Mouse (Mus musculus) liver, adult 2 months (tissue): Measurements from ENCODE around the gene Kcng4. TPM values are rescaled to one million over a fixed set of nuclear protein-coding genes. Genes with fewer than 3 reads are reported as not detected.
A peak's percentile ranks its signal among the peaks of the same experiment; 100 is the strongest.

ENCODE experiments used
- DNase-seq: peaks from one replicate; pipeline ENCODE4 v3.0.0-alpha.2; 2011; ENCODE audit warnings: low read depth, low spot score; ENCODE audit errors: extremely low read depth
- H3K27ac ChIP-seq: fragments of 200-500 bp; replicated peaks from 2 replicates; pipeline ENCODE4 v1.5.1; 2012; ENCODE audit warnings: low read depth, mild to moderate bottlenecking, control low read depth, inconsistent platforms, low read length; ENCODE audit not compliant: insufficient read depth
- H3K27me3 ChIP-seq: fragments of 200-500 bp; 2 replicates; pipeline ENCODE4 v1.6.1; 2012; ENCODE audit warnings: mild to moderate bottlenecking, moderate library complexity, low read length, inconsistent platforms; ENCODE audit not compliant: control insufficient read depth, insufficient read depth
- H3K36me3 ChIP-seq: fragments of 200-500 bp; 2 replicates; pipeline ENCODE4 v1.6.1; 2012; ENCODE audit warnings: low read length, inconsistent platforms; ENCODE audit not compliant: control insufficient read depth, insufficient read depth
- H3K4me1 ChIP-seq: fragments of 200-500 bp; 2 replicates; pipeline ENCODE4 v1.6.1; 2011; ENCODE audit warnings: low read length; ENCODE audit not compliant: control insufficient read depth, insufficient read depth
- H3K4me3 ChIP-seq: fragments of 200-500 bp; 2 replicates; pipeline ENCODE4 v1.5.1; 2011; ENCODE audit warnings: low read depth, mild to moderate bottlenecking, control low read depth, low read length, moderate library complexity; ENCODE audit not compliant: insufficient read depth
- H3K79me2 ChIP-seq: fragments of 200-500 bp; 2 replicates; pipeline ENCODE4 v1.6.1; 2012; ENCODE audit warnings: inconsistent platforms, mild to moderate bottlenecking, low read length, moderate library complexity; ENCODE audit not compliant: control insufficient read depth, insufficient read depth
- H3K9ac ChIP-seq: fragments of 200-500 bp; 2 replicates; pipeline ENCODE4 v1.6.1; 2012; ENCODE audit warnings: low read depth, mild to moderate bottlenecking, control low read depth, inconsistent platforms, low read length
- CTCF ChIP-seq: fragments of 200-500 bp; IDR thresholded peaks from 2 replicates; pipeline ENCODE4 v1.5.1; 2011; ENCODE audit warnings: low read depth, low read length, control low read depth
- POLR2A ChIP-seq: fragments of 200-500 bp; IDR thresholded peaks from 2 replicates; pipeline ENCODE4 v1.6.1; 2011; ENCODE audit warnings: low read length, control low read depth; ENCODE audit not compliant: insufficient read depth; ENCODE audit errors: extremely low read depth
- WGBS: fragments of 180-500 bp; shearing (Covaris S2); methylation state at CpG from one replicate; pipeline ENCODE4 v1.1.7; 2018; 5-methylcytosine and 5-hydroxymethylcytosine counted together
- polyA plus RNA-seq: library from polyadenylated mRNA; depleted of rRNA; stranded (reverse); fragments of >200 nt; gene quantifications from 2 replicates; pipeline ENCODE4 v1.2.3, GENCODE M21; 2012; rRNA removed
- total RNA-seq: library from RNA; depleted of rRNA; stranded (reverse); fragments of >200 nt; gene quantifications from 2 replicates; pipeline ENCODE4 v1.2.3, GENCODE M21; 2014; rRNA removed

Gene Kcng4
- under 0.01 TPM in 1 of 2 replicates, not detected in the other for total RNA-seq
- polyA plus RNA-seq: 0.04 TPM in 1 of 2 replicates, not detected in the other

GRCm38 (mm10) chr8:119635378-119635777 lies at the start of gene Kcng4:
Gene Kcng4 (minus strand): TSS chr8:119635680.
- Histone ChIP-seq H3K4me1 (no peaks in the 10 kb centered on the region; the same call in 1 of the 2 replicates), H3K36me3 (no peaks in the 10 kb centered on the region), H3K27me3 (no peaks in the 10 kb centered on the region), H3K9ac (no peak within 1 kb of the TSS), H3K79me2 (no peaks in the 10 kb centered on the region), H3K4me3 (no peak within 1 kb of the TSS), H3K27ac (no peak within 1 kb of the TSS)
- no peak for DNase-seq
- TF ChIP-seq POLR2A (no peak), CTCF (no peak)
- WGBS: 49% methylated on average over 6 of the region's 6 CpGs

GRCm38 (mm10) chr8:119679184-119679583 lies 43.7 kb upstream of the Kcng4 start:
- no peaks in the 10 kb centered on the region for H3K79me2 ChIP-seq
- TF ChIP-seq POLR2A (no peak), CTCF (no peak)
- H3K27me3 ChIP-seq: no peaks in the 10 kb centered on the region
- no peak overlapping the region for H3K27ac ChIP-seq
- H3K4me3 ChIP-seq: no peak overlapping the region
- no peak overlapping the region for H3K9ac ChIP-seq
- 60% methylated on average over 14 of the region's 14 CpGs for WGBS
- DNase-seq: no peak
- H3K4me1 ChIP-seq: no peaks in the 10 kb centered on the region; the same call in 1 of the 2 replicates
- H3K36me3 ChIP-seq: no peaks in the 10 kb centered on the region

- Histone ChIP-seq H3K4me3 (no peak overlapping the region), H3K36me3 (no peaks in the 10 kb centered on the region), H3K4me1 (no peaks in the 10 kb centered on the region; the same call in 1 of the 2 replicates), H3K27me3 (no peaks in the 10 kb centered on the region), H3K27ac (no peak overlapping the region), H3K79me2 (no peaks in the 10 kb centered on the region), H3K9ac (no peak overlapping the region)
- TF ChIP-seq POLR2A: no peak
- peak; percentile 69 for TF ChIP-seq CTCF
- WGBS: 11% methylated on average over 18 of the region's 18 CpGs
- peak; percentile 27 for DNase-seq
These were observed 42.8 kb upstream of the Kcng4 start for GRCm38 (mm10) chr8:119678138-119678843.

GRCm38 (mm10) chr8:119676389-119676788 lies 40.9 kb upstream of the Kcng4 start:
- no peaks in the 10 kb centered on the region for H3K79me2 ChIP-seq
- no peaks in the 10 kb centered on the region; the same call in 1 of the 2 replicates for H3K4me1 ChIP-seq
- no peaks in the 10 kb centered on the region for H3K27me3 ChIP-seq
- H3K27ac ChIP-seq: no peak overlapping the region
- 10% methylated on average over 8 of the region's 8 CpGs for WGBS
- no peak for TF ChIP-seq POLR2A
- TF ChIP-seq CTCF: peak; percentile 97
- no peaks in the 10 kb centered on the region for H3K36me3 ChIP-seq
- peak; percentile 66 for DNase-seq
- H3K4me3 ChIP-seq: no peak overlapping the region
- H3K9ac ChIP-seq: no peak overlapping the region

GRCm38 (mm10) chr8:119675457-119675856 lies 40.0 kb upstream of the Kcng4 start:
- Histone ChIP-seq H3K9ac (no peak overlapping the region), H3K36me3 (no peaks in the 10 kb centered on the region), H3K4me1 (no peaks in the 10 kb centered on the region; the same call in 1 of the 2 replicates), H3K27me3 (no peaks in the 10 kb centered on the region), H3K4me3 (no peak overlapping the region), H3K27ac (no peak overlapping the region), H3K79me2 (no peaks in the 10 kb centered on the region)
- DNase-seq: no peak
- no peak for TF ChIP-seq POLR2A
- no peak for TF ChIP-seq CTCF
- 80% methylated on average over 5 of the region's 5 CpGs for WGBS

- H3K9ac ChIP-seq: no peak overlapping the region
- H3K36me3 ChIP-seq: no peaks in the 10 kb centered on the region
- WGBS: 80% methylated on average over 11 of the region's 11 CpGs
- H3K27me3 ChIP-seq: no peaks in the 10 kb centered on the region
- TF ChIP-seq CTCF: peak; percentile 10; the same call in 1 of the 2 replicates
- no peak for TF ChIP-seq POLR2A
- H3K4me1 ChIP-seq: no peaks in the 10 kb centered on the region; the same call in 1 of the 2 replicates
- no peak for DNase-seq
- H3K4me3 ChIP-seq: no peak overlapping the region
- no peak overlapping the region for H3K27ac ChIP-seq
- no peaks in the 10 kb centered on the region for H3K79me2 ChIP-seq
These were observed 38.6 kb upstream of the Kcng4 start for GRCm38 (mm10) chr8:119673976-119674555.
